Mouse (Mus musculus) left cerebral cortex, postnatal 10 days (tissue): ENCODE data around the gene Cutal. TPM values are rescaled to one million over a fixed set of nuclear protein-coding genes. Genes with fewer than 3 reads are reported as not detected.

Experiments
- DNase-seq, 2 experiments: peaks; one replicate each; pipeline ENCODE4 v3.0.0; 2021 to 2022; ENCODE audit warnings: low spot score in 2 of 2, mixed read lengths in 1 of 2; ENCODE audit errors: extremely low spot score in 1 of 2
- intact Hi-C: fragments of 180-260 bp; cut with DNase I; formaldehyde crosslinking; loops from one replicate; pipeline ENCODE4 v1.15.1; 2025
- total RNA-seq, 2 experiments: library from RNA; stranded (reverse); gene quantifications; 2 replicates each; pipeline ENCODE4 v1.2.3; 2021

Gene Cutal
- total RNA-seq, 2 experiments from 2014 or later = 0.34 to 0.53 TPM

DNA sequence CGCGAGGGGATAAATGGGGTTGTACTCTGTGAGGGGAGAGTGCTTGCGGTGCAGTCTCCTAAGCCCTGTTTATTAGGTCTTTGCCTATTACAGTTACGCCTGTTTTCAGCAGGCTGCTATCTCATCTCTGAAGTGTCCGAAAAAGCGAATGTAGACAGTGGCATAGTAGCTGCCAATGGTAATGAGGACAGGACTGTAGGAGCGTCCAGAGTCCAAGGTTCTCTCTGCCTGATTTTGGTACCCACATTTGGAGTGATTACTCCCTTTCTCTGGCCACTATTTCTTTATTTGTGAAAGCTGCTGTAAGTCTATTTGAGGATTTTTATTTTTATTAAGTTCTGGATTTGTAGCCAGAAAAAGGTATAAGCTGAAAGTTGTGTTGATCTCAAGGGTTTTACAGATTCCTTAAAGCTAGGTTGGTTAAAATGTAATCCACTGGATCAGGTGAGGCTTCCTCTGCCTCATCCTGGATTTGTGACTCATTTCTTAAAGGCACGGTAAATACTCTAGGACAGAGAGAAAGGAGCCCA is 685 bp downstream of the Cutal start, which contains the start of gene Psmd5:
TSS of gene Psmd5 (minus strand) at position 153 of the 530 bp plus-strand sequence.
- intact Hi-C loops = no loop called here
- DNase-seq = no peak

DNA sequence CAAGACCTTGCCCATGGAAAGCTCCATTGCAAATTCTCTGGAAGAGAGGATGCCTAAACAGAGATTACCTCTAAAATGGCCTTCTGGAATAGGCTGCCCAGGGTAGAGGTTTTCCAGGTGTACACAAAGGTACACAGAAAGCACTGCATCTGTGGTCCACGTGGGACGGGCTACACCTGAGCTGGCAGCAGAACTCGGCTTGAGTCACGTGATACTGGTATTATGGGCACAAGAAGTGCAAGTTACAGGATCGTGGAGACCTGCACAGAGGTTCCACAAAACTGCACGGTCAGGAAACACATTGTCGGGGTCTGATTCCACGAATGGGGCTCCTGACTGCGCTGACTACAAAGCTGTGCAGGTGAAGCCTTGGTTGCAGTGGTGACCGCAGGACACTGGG is 5.9 kb downstream of the Cutal start:
- intact Hi-C loops = no loop called here
- DNase-seq = no peak

DNA sequence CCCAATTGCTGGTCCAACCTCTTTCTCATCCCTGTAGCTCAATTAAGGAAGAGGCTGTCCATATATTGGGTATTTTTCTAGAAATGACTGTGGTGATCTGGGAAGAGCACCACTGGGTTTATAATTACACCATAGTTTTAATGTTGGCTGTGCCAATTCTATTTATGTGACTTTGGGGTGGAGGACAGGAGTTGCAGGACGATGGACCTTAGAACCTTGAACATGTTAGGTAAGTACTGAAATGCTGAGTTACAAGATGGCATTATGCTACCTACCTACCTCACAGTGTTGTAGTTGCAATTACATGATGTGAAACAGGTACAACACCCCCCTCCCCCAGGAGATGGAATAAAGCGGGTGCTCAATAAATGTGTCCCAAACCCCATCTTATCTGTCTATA is 8.6 kb downstream of the Cutal start:
- no peak for DNase-seq
- intact Hi-C loops = no loop called here

DNA sequence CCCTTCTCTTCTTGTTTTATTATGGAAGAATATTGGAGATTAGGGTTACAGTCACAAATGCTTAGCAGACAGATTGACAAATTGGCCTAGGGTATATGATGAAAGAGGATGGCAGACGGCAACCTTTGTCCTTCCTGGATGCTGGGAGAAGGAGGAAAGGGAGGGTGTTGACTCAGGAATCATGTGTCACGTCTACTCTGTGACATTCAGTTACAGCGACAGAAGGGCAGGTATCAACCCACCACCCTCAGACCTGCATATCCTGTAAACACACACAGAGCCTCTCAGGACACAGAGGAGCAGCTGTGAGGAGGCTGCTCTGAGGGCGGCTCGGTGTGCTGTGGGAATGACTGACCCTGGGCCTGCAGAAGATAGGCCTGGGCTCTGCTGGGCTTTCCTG is 9.0 kb downstream of the Cutal start:
- intact Hi-C loops = no loop called here
- DNase-seq = no peak

DNA sequence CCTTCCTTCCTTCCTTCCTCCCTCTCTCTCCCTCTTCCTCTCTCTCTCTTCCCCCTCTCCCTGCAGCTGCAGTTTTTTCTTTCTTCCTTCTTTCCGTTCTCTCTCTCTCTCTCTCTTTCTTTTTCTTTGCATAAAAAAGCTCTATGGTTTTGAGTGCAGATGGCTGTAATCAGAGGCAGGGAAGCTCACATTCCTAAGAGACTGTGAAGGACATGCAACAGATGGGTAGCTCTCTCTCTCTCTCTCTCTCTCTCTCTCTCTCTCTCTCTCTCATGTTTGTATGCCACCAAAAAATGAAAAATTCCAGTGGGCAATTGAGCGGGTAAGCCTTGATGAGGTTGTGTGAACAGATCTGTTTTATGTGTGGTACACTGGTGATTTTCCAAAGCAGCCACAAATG is 10.0 kb downstream of the Cutal start:
- DNase-seq = no peak
- intact Hi-C loops = no loop called here

DNA sequence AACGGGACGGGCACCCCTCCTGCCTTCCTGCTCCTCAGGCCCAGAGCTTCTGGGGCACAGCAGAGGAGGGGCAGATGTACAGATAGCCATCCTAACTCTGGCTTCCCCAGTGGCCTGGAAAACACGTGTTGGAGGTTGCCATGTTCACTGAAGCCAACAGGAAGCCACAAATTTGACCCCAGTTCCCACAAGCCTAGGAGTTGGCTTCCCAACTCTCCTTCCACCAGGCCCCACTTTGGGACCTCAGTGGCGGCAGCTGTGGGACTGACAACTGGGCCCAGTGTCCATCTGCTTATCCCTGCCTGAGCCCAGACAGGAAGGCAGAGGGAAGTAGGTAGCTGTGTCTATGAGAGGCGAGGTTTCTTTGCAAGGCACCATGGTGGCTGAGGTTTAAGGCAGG is 19.8 kb downstream of the Cutal start:
- DNase-seq = no peak
- intact Hi-C loops = no loop called here

DNA sequence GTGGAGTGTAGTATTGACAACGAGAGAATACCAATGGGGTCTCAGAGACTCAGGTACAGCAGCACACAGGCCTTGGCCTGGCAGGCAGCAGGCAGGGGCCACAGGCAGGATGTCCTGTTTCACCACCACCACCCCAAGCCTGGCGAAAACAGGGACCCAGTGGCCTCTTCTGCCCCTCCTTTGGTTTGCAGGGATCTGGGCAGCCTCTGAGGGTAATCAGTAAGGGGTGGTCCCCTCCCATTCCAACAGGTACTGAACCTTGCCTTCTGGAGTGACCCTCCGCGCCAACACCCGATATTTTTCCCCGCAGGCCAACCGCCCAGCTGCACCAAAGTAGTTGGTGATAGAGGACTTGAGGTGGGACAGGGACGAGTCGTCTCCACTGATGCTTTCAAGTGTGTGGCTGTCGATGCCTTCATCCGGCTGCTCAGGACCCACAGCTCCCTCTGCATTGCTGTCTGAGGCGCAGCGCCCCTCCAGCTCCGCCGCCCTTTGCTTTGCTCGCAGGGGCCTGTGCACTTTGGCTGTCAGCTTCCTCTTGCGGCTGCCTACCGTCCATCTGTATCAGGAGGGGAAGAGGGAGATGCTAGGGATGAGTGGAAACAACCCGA is 21.4 kb downstream of the Cutal start:
- no peak for DNase-seq
- intact Hi-C loops = no loop called here

DNA sequence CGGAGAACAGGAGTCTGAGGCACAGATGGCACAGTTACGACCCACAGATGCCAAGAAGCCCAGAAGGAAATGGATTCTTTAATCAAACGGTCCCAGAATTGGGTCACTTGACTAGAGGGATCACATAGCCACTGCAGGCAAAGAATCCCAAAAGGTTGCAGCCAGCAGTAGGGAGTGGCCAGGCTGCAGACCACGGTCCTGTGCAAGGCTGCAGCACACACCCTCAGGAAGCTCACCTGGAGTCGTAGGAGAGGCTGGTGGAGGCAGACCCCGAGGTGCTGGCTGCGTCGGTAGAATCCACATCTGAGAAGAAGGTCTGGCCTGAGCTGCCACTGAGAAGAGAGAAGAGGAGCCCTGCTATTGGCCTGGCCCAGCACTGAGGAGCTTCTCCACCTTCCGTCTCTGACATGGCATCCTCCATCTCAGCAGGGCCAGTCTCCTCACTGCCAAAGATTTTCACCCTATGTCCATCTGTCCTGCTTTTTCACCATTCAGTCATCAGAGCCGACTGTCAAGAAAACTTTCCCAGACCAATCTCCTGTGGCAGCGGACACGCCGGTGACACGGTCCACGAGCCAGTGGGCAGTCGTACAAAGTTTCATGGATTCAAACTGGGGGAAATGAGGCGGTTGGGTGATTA is 22.7 kb downstream of the Cutal start:
- intact Hi-C loops = no loop called here
- DNase-seq = no peak

DNA sequence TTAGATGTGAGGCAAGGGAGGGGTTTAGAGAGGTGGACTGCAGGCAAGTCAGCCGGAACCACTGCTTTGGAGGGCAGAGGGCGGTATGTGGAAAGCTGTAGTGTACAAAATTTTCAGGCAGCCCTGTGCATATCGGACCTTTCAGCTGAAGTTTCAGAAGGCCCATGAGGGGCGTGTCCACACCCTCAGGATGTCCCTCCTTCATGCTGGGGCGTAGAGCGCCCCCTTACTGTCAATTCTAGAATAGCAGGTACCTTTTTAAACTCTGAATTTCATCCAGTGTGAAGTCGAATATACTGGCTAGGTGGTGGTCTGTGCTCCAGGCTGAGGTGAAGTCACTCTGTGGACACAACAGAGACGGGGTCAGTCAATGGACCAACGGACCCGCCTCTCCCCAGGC is 23.6 kb downstream of the Cutal start:
- intact Hi-C loops = no loop called here
- peak in 1 of 2 experiments; percentile 53 for DNase-seq

DNA sequence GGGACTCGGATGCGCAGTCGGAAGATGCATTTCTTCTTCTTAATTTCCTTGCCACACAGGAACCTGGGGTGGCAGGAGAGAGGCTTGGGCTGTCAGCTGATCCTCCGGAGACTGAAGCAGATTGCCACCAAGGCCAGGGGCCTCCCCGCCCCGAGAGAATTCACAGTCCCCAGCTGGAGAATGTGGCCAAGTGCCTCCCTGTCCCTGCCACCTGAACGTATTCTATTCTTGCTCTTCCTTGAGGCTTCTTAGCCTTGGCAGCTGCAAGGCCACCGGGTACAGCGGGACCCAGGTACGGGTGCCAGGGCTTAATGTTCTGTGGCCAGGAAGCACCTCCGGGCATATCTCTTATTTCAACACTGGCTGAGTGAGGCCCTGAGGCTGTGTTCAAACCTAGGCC is 25.5 kb downstream of the Cutal start:
- intact Hi-C loops = no loop called here
- no peak for DNase-seq

DNA sequence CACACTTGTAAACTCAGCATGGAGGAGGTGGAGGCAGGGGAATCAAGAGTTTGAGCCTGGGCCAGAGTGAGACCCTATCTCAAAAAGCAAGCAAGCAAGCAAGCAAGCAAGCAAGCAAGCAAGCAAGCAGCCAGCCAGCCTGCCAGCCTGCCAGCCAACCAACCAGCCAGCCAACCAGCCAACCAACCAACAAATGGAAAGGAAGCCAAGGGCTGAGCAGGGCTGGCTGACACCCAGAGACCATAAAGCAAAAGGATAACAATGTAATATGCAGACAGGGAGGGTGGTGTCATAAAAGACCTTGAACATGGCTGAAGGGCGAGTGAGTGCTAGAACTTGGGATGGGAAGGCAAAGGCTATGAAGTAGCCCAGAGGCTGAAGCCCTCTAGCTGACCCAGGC is 26.2 kb downstream of the Cutal start:
- intact Hi-C loops = no loop called here
- no peak for DNase-seq

DNA sequence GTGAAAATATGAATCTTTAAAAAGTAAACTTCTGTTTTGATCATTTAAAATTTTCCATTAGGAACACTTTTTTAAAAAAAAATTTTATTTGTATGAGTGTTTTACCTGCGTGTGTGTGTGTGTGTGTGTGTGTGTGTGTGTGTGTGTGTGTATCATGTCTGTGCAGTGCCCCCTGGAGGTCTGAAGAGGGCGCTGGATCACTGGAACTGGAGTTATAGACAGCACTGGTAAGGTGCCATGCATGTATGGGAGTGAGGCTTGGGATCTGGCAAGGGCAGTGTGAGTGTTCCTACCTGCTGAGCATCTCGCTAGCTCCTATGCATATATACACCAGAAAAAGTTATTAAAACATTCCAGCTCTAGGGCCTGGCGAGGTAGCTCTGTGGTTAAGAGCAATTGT is 27.5 kb downstream of the Cutal start:
- no peak for DNase-seq
- intact Hi-C loops = no loop called here

DNA sequence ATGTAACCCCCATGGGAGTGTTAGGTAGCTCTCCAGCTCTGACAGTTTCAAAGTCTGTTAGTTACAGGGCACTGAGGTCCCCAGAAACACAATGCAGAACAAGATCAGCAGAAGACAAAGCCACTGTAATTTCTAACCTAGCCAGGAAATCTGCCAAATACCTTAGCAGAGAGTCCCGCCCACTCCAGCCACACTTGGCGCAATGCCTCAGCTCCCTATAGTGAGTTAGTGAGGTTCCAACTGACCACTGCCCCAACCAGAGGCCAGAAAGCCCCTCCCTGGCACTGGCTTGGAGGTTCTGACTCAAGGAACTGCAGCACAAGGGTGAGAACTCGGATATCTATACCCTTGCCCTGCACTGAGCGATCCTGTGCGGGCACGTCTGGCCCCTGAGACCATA is 28.5 kb downstream of the Cutal start:
- intact Hi-C loops = no loop called here
- DNase-seq = peak in 1 of 2 experiments; percentile 39

DNA sequence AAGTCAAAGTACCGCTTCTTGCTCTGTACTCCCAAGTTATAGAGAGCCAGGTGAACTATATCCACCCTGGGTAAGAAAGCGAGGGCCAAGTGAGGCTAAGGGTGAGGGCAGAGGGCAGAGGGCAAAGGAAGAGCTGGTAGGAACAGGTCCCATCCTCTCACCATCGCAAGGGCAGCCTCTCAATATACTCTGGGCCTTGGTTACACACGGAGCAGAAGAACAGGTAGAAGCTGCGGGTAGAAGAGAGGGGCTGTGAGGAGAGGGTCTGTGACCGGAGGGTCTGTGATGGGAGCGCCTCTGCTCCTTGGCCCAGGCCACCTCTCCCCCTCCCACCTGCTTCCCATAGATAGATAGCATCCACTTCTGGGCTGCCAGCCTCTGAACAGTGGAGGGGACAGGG is 29.0 kb downstream of the Cutal start:
- no peak for DNase-seq
- intact Hi-C loops = no loop called here

DNA sequence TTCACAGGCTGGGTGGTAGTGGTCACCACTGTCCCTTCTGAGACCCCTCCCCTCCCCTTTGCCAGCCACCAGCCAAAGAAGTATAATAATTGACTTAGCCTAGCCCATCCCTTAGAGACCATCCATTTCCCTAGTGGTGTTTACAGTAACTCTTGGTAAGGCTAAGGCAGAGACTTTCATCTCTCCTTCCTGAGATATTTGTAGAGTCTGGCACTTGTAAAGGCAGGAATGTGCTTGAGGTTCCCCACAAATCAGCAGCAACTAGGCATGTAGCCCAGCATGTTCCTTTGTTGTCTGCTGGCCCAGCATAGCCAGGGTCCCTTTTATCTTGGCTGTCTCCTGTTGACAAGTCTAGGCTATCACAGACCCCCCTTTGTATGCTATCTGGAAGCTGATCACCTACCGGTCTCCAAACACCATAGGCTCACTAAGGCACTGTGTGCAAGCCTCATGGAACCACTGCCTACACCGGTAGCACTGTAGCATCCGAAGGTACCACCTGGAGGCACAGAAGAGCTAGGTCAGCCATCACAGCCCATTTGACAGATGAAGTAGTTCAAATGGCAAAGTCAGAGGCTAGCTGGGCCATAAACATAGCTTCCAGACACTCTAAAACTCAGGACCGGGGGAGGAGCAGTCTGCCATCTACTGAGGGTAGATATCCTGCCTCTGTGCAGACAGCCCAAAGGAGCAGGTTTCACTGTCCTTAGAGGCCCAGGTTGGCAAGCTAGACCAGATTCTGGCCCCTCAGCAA is 29.6 kb downstream of the Cutal start:
- intact Hi-C loops = no loop called here

DNA sequence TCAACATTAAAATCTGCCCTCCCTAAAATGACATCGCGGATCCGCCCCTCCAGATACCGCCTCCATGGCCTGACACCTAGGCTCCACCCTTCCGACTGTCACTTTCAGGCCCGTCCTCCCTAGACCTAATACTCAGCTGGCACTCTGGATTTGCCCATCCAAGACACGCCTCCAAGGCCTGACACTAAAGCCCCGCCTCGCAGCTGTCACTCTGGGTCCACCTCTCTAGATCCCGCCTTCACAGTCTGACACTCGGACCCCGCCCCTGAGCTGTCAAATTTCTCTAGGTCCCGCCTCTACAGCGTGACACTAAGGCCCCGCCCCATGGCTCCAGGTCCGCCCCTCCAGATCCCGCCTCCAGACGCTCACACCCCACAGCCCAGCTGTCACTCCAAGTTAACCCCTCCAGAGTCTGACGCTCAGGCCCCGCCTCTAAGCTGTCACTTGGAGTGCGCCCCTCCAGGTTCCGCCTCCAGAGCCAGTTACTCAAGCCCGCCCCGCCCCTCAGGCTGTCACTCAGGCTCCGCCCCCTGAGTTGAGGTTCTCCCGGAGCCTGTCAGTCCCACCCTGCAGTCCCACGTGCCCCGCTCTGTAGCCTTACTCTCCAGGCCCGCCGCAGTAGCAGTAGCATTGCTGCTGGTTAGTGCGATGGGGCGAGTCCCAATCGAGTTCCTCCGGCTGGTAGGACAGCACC is 30.8 kb downstream of the Cutal start:
- peak; percentile 98 to 100 for DNase-seq
- intact Hi-C loops = no loop called here

More for the DNA sequence above, 29.6 kb downstream of the Cutal start:
- no peak for DNase-seq

DNA sequence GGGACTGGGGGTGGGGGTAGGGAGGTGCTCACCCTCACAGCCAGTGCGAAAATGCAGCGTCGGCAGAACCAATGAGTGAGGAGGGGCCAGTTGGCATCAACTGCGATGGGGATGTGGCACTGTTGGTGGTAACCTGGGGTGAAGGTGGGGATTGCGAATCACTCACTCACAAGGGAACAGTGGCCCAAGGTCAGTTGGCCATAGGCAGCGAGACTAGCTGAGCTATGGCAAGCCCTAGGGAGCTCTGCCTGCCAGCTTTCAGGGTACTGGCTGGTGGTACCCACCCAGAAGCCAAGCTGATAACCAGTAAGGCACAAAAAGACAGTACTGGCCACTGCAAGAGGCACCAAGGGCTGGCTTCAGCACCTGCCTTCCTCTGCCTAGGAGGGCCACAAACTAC is 32.2 kb downstream of the Cutal start:
- intact Hi-C loops = no loop called here
- DNase-seq = peak in 1 of 2 experiments; percentile 39

DNA sequence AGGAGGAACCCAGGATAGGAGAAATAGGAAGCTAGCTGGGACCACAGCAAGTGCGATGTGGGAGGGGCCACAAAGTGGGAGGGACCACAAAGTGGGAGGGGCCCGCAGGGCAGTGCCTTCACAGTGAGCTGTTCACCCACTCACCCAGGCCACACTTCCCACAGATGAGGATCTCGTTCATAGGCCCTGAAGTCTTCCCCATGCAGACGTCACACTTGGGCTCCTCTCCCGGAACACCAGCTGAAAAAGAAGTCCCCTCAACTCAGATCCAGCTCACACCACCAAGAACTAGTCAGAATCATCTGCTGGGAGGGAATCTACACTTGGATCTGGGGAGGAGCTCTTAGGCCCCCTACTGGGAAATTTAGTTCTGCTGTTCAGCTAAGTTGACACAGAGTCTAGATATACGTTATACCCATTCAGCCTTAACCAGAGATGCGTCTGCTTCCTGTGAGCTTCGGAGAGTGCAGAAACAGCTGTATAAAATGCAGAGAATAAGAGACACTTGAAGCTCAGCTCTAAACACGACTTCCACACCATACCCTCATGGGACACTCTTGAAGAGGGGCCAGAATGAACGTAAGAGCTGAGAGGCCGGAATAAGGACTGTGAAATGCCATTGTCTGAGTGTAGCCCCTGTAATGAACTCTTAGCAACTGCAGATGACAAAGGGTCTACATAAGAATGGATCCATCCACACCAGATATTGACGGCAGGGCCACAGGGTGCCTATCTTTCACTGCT is 32.8 kb downstream of the Cutal start:
- DNase-seq = peak in 1 of 2 experiments; percentile 68
- intact Hi-C loops = no loop called here

DNA sequence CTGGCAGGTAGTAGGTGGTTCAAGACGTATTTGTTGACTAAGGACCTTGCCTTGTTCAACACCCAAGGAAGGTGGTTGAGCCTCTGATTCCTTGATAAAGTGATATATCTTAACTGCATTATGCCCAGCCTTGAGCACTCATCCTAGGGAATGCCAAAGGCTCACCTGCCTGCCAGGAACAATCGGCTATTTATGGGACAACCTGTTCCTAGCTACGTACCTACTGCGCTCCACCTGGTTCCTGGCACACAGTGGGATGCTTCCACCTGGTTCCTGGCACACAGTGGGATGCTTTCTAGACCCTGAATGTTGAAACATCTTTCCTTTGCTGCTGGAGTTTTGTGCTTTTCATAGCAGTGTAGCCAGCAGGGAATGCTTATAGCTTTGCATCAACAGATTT is 35.5 kb downstream of the Cutal start:
- intact Hi-C loops = no loop called here
- no peak for DNase-seq
